Mouse (Mus musculus): ENCODE measurements around the gene Nfatc2ip.

GRCm38 (mm10) chr7:126421756-126422155 is 25.2 kb upstream of the Nfatc2ip start:
- TF ChIP-seq POLR2A (IDR thresholded peaks at IDR 0.05; ENCODE audit: borderline replicate concordance, insufficient read depth, low read length) (no peak), CTCF (IDR thresholded peaks at IDR 0.05; ENCODE audit: borderline replicate concordance, insufficient read depth, low read depth, low read length) (no peak)

All from cerebellum, adult 2 months (tissue).